Mouse (Mus musculus) mesoderm, embryonic 11.5 days (tissue): ENCODE data around the gene Pepd.

Source experiments
- DNase-seq: peaks from one replicate; pipeline ENCODE4 v3.0.0-alpha.2; 2012; ENCODE audit warnings: low read depth, low spot score

Pepd gene

DNA sequence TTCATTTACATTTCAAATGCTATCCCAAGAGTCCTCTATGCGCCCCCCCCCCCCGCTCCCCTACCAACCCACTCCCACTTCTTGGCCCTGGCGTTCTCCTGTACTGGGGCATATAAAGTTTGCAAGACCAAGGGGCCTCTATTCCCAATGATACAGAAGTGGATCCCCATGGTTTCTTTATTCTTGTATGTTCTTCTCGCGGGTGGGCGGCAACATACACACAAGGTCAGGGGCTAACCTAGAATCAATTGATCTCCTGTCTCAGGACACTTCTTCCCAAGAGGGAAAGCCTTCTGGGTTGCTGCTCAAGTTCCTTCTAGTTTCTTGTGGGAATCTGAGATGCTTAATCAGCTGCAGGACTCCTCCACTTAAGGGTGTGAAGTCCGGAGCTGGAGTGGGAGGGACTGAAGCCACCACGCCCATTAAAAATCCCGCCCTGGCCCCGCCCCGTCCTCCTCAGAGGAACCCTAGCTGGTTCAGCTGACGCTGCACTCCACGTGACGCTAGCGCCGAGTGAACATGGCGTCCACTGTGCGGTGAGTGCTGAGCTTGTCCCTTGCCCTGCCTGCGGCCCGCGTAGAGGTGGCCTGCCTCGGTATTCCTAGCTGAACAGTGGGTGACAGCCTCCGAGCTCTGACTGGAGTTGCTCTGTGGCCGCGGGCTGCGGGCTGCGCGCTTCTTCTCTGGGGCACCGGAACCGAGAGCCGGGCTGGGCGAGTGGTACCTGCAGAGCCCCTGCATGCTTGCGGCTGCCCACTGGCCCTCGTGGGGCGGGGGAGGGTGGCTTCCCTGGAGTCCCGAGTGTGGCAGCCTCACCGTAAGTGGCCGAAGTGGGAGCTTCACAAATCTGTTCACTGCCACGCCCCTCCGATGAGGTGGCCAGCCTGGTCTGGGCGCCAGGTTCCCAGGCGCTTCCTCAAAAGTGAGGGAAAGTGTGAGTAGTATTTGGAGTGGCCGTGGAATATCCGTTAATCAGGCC, at the start of gene Pepd:
Pepd (plus strand) TSS at position 461 of the 979 bp plus-strand sequence.
- peak; percentile 92 for DNase-seq

DNA sequence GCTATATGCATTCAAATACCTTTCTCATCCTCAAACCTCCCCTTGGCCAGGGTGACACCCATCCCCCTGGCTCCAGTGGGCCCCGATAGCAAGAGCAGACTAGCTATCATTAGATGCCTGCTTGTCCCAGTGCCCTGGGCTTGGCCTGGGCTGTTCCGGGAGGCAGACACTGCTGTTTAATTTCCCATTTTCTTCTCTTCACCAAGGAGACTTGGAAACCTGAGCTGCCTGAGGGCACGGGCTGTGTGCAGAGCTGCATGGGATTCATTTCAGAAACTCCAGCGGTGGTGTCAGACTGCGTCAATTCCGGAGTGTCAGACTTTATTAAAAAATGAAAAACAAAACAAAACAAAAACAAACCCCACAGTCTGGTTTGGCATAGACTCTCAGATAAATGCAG, 44.9 kb upstream of the Pepd start:
- DNase-seq: no peak

- no peak for DNase-seq
These were observed 42.5 kb upstream of the Pepd start for GRCm38 (mm10) chr7:34869693-34870092.

GRCm38 (mm10) chr7:34876787-34877186, 35.4 kb upstream of the Pepd start:
- DNase-seq: no peak

DNA sequence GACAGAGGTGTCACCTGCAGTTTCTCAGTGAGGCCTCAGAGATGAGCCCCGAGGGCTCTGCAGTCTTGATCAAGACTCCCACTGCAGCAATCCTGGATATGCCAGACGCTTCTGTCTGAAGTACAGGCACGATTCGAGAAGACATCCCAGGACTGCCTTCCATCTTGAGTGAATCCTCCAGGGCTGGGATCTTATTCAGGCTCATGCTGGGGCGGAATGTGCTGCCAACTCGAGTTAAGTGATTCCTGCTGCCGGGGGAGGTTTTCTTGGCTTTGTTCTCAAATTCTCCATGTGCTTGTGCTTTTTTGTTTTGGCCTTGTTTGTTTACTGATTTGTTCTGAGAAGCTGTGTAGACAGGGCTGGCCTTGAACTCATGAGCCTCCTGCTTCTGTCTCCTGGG, 34.4 kb upstream of the Pepd start:
- DNase-seq: no peak

DNA sequence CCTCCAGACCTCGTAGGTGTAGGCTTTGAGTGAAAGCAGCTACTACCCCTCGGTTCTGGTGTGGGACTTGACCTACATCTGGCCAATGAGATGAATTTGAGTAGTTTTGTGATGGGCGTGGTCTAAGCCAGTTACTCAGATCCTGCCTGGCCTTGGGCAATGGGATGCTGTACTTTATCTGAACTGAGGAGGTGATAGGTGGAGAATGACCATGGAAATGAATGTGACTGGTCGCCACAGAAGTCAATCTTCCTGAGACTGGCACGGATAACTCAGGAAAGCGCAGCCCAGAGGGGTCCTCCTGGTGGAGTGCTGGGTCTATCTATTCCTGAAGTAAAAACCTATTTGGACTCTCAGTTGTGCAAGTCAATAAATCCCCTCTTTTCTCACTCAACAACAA, 23.7 kb upstream of the Pepd start:
- DNase-seq: no peak

GRCm38 (mm10) chr7:34888891-34889290, 23.3 kb upstream of the Pepd start:
- DNase-seq: no peak

GRCm38 (mm10) chr7:34892845-34893244, 19.3 kb upstream of the Pepd start:
- no peak for DNase-seq

GRCm38 (mm10) chr7:34896461-34896860, 15.7 kb upstream of the Pepd start:
- DNase-seq: no peak

GRCm38 (mm10) chr7:34897058-34897457, 15.1 kb upstream of the Pepd start:
- peak; percentile 30 for DNase-seq

GRCm38 (mm10) chr7:34910096-34911066, 1.8 kb upstream of the Pepd start:
- peak; percentile 41 for DNase-seq

GRCm38 (mm10) chr7:34913956-34914355, 1.8 kb downstream of the Pepd start:
- no peak for DNase-seq

DNA sequence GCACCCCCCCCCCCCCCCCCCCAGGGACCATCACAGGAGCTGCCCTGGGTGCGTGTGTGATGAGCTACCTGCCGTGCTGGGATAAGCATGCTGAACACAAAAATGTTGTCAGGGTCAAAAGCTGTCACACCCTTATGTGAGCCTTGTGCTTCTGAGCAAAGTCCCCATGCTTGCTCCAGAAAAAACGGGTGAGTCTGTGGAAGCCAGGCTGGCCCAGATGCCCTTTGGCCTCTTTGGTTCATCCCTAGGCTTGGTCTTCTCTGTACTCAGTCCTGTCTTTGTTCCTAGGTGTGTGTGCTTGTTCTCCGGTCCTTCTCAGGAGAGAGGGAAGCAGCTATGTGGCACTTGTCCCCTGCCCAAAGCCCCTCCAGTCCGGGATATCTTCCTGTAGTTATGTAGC, 3.4 kb downstream of the Pepd start:
- no peak for DNase-seq

GRCm38 (mm10) chr7:34917558-34917957, 5.4 kb downstream of the Pepd start:
- DNase-seq: no peak

DNA sequence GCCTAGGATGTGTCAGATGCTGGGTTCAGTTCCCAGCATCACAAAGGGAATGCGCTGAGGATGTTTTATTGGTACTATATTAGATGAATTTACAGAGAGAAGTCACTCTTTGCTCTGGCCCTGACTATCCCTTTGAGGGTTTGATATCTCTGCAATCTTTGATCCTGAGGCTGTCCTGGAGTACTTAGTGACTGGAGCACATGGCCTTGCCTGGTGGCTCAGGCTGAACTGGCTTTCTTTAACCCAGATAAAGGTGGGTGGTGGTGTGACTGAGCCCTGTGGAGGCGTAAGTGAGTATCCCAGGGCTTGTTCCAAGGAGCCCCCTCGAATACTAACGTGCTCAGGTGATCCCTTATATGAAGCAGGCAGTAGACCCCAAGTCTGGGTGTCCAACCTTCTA, 5.8 kb downstream of the Pepd start:
- DNase-seq: no peak

GRCm38 (mm10) chr7:34918416-34918815, 6.2 kb downstream of the Pepd start:
- no peak for DNase-seq

- no peak for DNase-seq
These were observed 6.9 kb downstream of the Pepd start for GRCm38 (mm10) chr7:34919054-34919453.

DNA sequence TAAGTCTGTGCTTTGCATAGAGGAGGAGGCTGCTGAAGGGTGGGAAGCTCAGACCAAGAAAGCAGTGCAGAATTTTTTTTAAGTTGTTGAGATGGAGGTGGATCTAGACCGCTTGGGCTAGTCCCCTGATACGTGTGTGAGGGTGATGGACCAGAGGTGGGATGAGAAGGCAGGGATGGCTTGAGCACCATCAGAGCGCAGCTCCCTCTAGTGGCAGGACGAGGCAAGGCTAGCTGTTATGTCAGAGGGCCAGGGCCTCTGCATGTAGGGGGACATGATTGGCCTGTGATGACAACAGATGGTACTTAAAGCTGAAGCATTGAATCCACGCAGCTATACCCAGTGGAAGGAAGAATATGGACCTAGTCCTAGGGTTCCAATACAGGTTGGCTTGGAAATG, 7.6 kb downstream of the Pepd start:
- peak; percentile 35 for DNase-seq

GRCm38 (mm10) chr7:34925208-34925607, 13.0 kb downstream of the Pepd start:
- DNase-seq: no peak

GRCm38 (mm10) chr7:34925956-34926355, 13.8 kb downstream of the Pepd start:
- no peak for DNase-seq

GRCm38 (mm10) chr7:34929614-34930262, 17.6 kb downstream of the Pepd start:
- peak; percentile 45 for DNase-seq
